Mouse (Mus musculus) heart, postnatal 0 days (tissue): ENCODE data around the gene Sult4a1. TPM values are rescaled to one million over a fixed set of nuclear protein-coding genes. Genes with fewer than 3 reads are reported as not detected.

Source experiments
- ATAC-seq: fragments of 200-750 bp; cut with Nextera tagmentation; 2 replicates; pipeline ENCODE4 v1.8.0; 2017; ENCODE audit warnings: low read depth, moderate number of reproducible peaks, moderate library complexity; ENCODE audit not compliant: insufficient read depth
- DNase-seq: peaks from one replicate; pipeline ENCODE4 v3.0.0-alpha.2; 2016; ENCODE audit warnings: low spot score
- H3K27ac ChIP-seq: fragments of 300-500 bp; sonication (generic); 2 replicates; pipeline ENCODE4 v1.5.1; 2014; ENCODE audit warnings: low read depth, mild to moderate bottlenecking
- H3K27me3 ChIP-seq: fragments of 300-500 bp; sonication (generic); 2 replicates; pipeline ENCODE4 v1.6.1; 2014; ENCODE audit warnings: low read length, mixed read lengths; ENCODE audit not compliant: control insufficient read depth, insufficient read depth
- H3K36me3 ChIP-seq: fragments of 300-500 bp; sonication (generic); replicated peaks from 2 replicates; pipeline ENCODE4 v1.6.1; 2014; ENCODE audit warnings: low read length, mixed read lengths; ENCODE audit not compliant: control insufficient read depth, insufficient read depth
- H3K4me1 ChIP-seq: fragments of 300-500 bp; sonication (generic); 2 replicates; pipeline ENCODE4 v1.6.1; 2014; ENCODE audit warnings: antibody characterized with exemption; ENCODE audit not compliant: control insufficient read depth, insufficient read depth
- H3K4me2 ChIP-seq: fragments of 300-500 bp; sonication (generic); 2 replicates; pipeline ENCODE4 v1.6.1; 2014; ENCODE audit warnings: low read depth, mild to moderate bottlenecking, low read length, moderate library complexity
- H3K4me3 ChIP-seq: fragments of 300-500 bp; sonication (generic); 2 replicates; pipeline ENCODE4 v1.5.1; 2014; ENCODE audit warnings: low read depth, low read length
- H3K9ac ChIP-seq: fragments of 300-500 bp; sonication (generic); replicated peaks from 2 replicates; pipeline ENCODE4 v1.6.1; 2014; ENCODE audit warnings: low read depth, low read length, mixed read lengths
- H3K9me3 ChIP-seq: fragments of 300-500 bp; sonication (generic); replicated peaks from 2 replicates; pipeline ENCODE4 v1.6.1; 2016; ENCODE audit warnings: low read length; ENCODE audit not compliant: control insufficient read depth
- CTCF ChIP-seq: IDR thresholded peaks from 2 replicates; pipeline ENCODE4 v1.5.1; 2016; ENCODE audit warnings: antibody characterized with exemption, control low read depth, low read depth
- EP300 ChIP-seq: IDR thresholded peaks from 2 replicates; pipeline ENCODE4 v1.6.1; 2016; ENCODE audit warnings: antibody characterized with exemption, low read depth
- WGBS: fragments of 180-500 bp; shearing (Covaris S2); extraction: QIAGEN DNeasy Blood & Tissue Kit; methylation state at CpG from one replicate; pipeline ENCODE4 v1.1.7; 2014; 5-methylcytosine and 5-hydroxymethylcytosine counted together
- polyA plus RNA-seq: library from polyadenylated mRNA; unstranded; fragments of >200 nt; fragmentation: Nextera tagmentation; extraction: Ambion mirVana; gene quantifications from 2 replicates; pipeline ENCODE4 v1.2.1, GENCODE M21; 2015
- total RNA-seq: library from RNA; depleted of rRNA; stranded (reverse); fragments of >200 nt; gene quantifications from 2 replicates; pipeline ENCODE4 v1.2.3, GENCODE M21; 2014; ENCODE audit warnings: low replicate concordance

The Sult4a1 gene
- total and polyA plus RNA-seq, 2 experiments from 2014 or later: 0.18 to 0.46 TPM

- ATAC-seq (no peak), DNase-seq (no peak)
- H3K9ac ChIP-seq: no peak overlapping the region
- H3K4me1 ChIP-seq: peaks cover 17% of the 10 kb centered on the region
- H3K36me3 ChIP-seq: no peaks in the 10 kb centered on the region
- no peaks in the 10 kb centered on the region for H3K9me3 ChIP-seq
- no peak for TF ChIP-seq EP300
- TF ChIP-seq CTCF: peak; percentile 52
- H3K4me3 ChIP-seq: no peak overlapping the region
- H3K27ac ChIP-seq: no peak overlapping the region
- WGBS: 87% methylated on average over 5 of the region's 5 CpGs
- no peaks in the 10 kb centered on the region for H3K27me3 ChIP-seq
- H3K4me2 ChIP-seq: no peak overlapping the region
Measured at GRCm38 (mm10) chr15:84135472-84135871, 29.9 kb upstream of the Sult4a1 start.

- Histone ChIP-seq H3K27ac (peak overlapping the region; percentile 61), H3K4me1 (peaks cover 17% of the 10 kb centered on the region), H3K27me3 (no peaks in the 10 kb centered on the region), H3K9ac (no peak overlapping the region), H3K4me3 (no peak overlapping the region), H3K36me3 (no peaks in the 10 kb centered on the region), H3K4me2 (no peak overlapping the region), H3K9me3 (no peaks in the 10 kb centered on the region)
- DNase-seq (peak; percentile 53), ATAC-seq (peak; percentile 78)
- TF ChIP-seq EP300 (no peak), CTCF (no peak)
- 38% methylated on average over 4 of the region's 4 CpGs for WGBS
Measured at GRCm38 (mm10) chr15:84133440-84133839, 27.9 kb upstream of the Sult4a1 start.

- Histone ChIP-seq H3K27ac (peak overlapping the region; percentile 38; the same call in 1 of the 2 replicates), H3K4me3 (no peak overlapping the region), H3K4me1 (peaks cover 17% of the 10 kb centered on the region), H3K9ac (no peak overlapping the region), H3K36me3 (no peaks in the 10 kb centered on the region), H3K27me3 (no peaks in the 10 kb centered on the region), H3K4me2 (no peak overlapping the region), H3K9me3 (no peaks in the 10 kb centered on the region)
- WGBS: 79% methylated on average over 7 of the region's 7 CpGs
- DNase-seq (no peak), ATAC-seq (peak; percentile 42)
- TF ChIP-seq CTCF: no peak
- no peak for TF ChIP-seq EP300
Measured at GRCm38 (mm10) chr15:84131971-84132370, 26.4 kb upstream of the Sult4a1 start.

- no peak overlapping the region for H3K9ac ChIP-seq
- ATAC-seq (peak; percentile 77), DNase-seq (peak; percentile 55)
- no peak for TF ChIP-seq EP300
- TF ChIP-seq CTCF: no peak
- no peaks in the 10 kb centered on the region for H3K9me3 ChIP-seq
- H3K4me3 ChIP-seq: no peak overlapping the region
- no peaks in the 10 kb centered on the region for H3K36me3 ChIP-seq
- 28% methylated on average over 16 of the region's 16 CpGs for WGBS
- H3K4me1 ChIP-seq: peaks cover 17% of the 10 kb centered on the region
- 0 out of 2 replicates have a peak overlapping the region, but pooled peaks have one; percentile 38 for H3K27ac ChIP-seq
- H3K4me2 ChIP-seq: peak overlapping the region; percentile 24; the same call in 1 of the 2 replicates
- H3K27me3 ChIP-seq: no peaks in the 10 kb centered on the region
Measured at GRCm38 (mm10) chr15:84131096-84131786, 25.7 kb upstream of the Sult4a1 start.

- no peaks in the 10 kb centered on the region for H3K9me3 ChIP-seq
- H3K36me3 ChIP-seq: no peaks in the 10 kb centered on the region
- ATAC-seq (no peak), DNase-seq (no peak)
- H3K27me3 ChIP-seq: no peaks in the 10 kb centered on the region
- H3K4me2 ChIP-seq: no peak overlapping the region
- H3K4me3 ChIP-seq: no peak overlapping the region
- no peak overlapping the region for H3K9ac ChIP-seq
- 30% methylated on average over 5 of the region's 5 CpGs for WGBS
- no peak overlapping the region for H3K27ac ChIP-seq
- peaks cover 5% of the 10 kb centered on the region; the same call in 1 of the 2 replicates for H3K4me1 ChIP-seq
- TF ChIP-seq CTCF: no peak
- TF ChIP-seq EP300: no peak
Measured at GRCm38 (mm10) chr15:84126871-84127270, 21.3 kb upstream of the Sult4a1 start.
